Mouse (Mus musculus) kidney, embryonic 14.5 days (tissue): ENCODE measurements around the gene Mapkapk2. TPM values are rescaled to one million over a fixed set of nuclear protein-coding genes. Genes with fewer than 3 reads are reported as not detected.

ENCODE experiments used
- ATAC-seq: fragments of 200-750 bp; cut with Nextera tagmentation; 2 replicates; pipeline ENCODE4 v1.8.0; 2017; ENCODE audit warnings: moderate number of reproducible peaks, mild to moderate bottlenecking, moderate TSS enrichment, moderate library complexity; ENCODE audit not compliant: low FRiP score, low TSS enrichment
- H3K27ac ChIP-seq: fragments of 300-500 bp; sonication (generic); 2 replicates; pipeline ENCODE4 v1.5.1; 2014; ENCODE audit warnings: low read depth, mild to moderate bottlenecking, low read length, moderate library complexity, mixed read lengths
- H3K27me3 ChIP-seq: fragments of 300-500 bp; sonication (generic); 2 replicates; pipeline ENCODE4 v1.6.1; 2014; ENCODE audit warnings: mild to moderate bottlenecking, low read length; ENCODE audit not compliant: control insufficient read depth, insufficient read depth
- H3K36me3 ChIP-seq: fragments of 300-500 bp; sonication (generic); 2 replicates; pipeline ENCODE4 v1.6.1; 2014; ENCODE audit warnings: low read length, mixed read lengths; ENCODE audit not compliant: control insufficient read depth, insufficient read depth
- H3K4me1 ChIP-seq: fragments of 300-500 bp; sonication (generic); 2 replicates; pipeline ENCODE4 v1.6.1; 2014; ENCODE audit warnings: low read length, mixed read lengths; ENCODE audit not compliant: control insufficient read depth, insufficient read depth
- H3K4me2 ChIP-seq: fragments of 300-500 bp; sonication (generic); replicated peaks from 2 replicates; pipeline ENCODE4 v1.6.1; 2014; ENCODE audit warnings: low read depth, mild to moderate bottlenecking, low read length
- H3K4me3 ChIP-seq: fragments of 300-500 bp; sonication (generic); 2 replicates; pipeline ENCODE4 v1.5.1; 2014; ENCODE audit warnings: mild to moderate bottlenecking, low read length
- H3K9ac ChIP-seq: fragments of 300-500 bp; sonication (generic); 2 replicates; pipeline ENCODE4 v1.6.1; 2014; ENCODE audit warnings: low read depth, mild to moderate bottlenecking, low read length, moderate library complexity
- H3K9me3 ChIP-seq: fragments of 300-500 bp; sonication (generic); 2 replicates; pipeline ENCODE4 v1.6.1; 2016; ENCODE audit warnings: low read length; ENCODE audit not compliant: control insufficient read depth
- WGBS: fragments of 180-500 bp; shearing (Covaris S2); extraction: QIAGEN DNeasy Blood & Tissue Kit; methylation state at CpG from one replicate; pipeline ENCODE4 v1.1.7; 2014; 5-methylcytosine and 5-hydroxymethylcytosine counted together
- polyA plus RNA-seq: library from polyadenylated mRNA; unstranded; fragments of >200 nt; fragmentation: Nextera tagmentation; extraction: Ambion mirVana; gene quantifications from 2 replicates; pipeline ENCODE4 v1.2.1, GENCODE M21; 2014

The Mapkapk2 gene
- polyA plus RNA-seq, 1 experiment from 2014 or later = 62.8 TPM

DNA sequence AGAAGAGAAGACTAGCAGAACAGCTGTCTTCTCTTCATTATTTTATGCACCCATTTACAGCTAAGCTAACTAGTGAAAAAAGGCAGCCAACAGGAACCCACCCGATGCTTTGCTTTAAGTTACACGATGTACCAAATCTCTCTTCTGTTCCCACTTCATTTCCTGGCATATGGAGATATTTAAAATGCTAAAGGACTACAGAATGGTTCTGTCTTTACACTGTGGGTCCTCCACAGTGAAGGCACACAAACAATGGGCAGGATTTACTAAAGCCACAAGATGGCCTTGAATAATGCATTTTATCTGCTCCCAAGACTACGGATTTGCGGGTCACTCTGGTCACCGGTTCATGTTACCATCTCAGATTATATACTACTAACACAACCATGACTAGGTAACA, 39.5 kb upstream of the Mapkapk2 start:
- no peaks in the 10 kb centered on the region; the same call in 1 of the 2 replicates for H3K36me3 ChIP-seq
- H3K4me3 ChIP-seq = peak overlapping the region; percentile 83
- H3K9ac ChIP-seq = no peak overlapping the region
- no peaks in the 10 kb centered on the region for H3K9me3 ChIP-seq
- WGBS = 30% methylated on average over 5 of the region's 5 CpGs
- H3K4me1 ChIP-seq = no peaks in the 10 kb centered on the region
- peak overlapping the region; percentile 91 for H3K4me2 ChIP-seq
- no peak overlapping the region for H3K27ac ChIP-seq
- no peaks in the 10 kb centered on the region for H3K27me3 ChIP-seq
- ATAC-seq = no peak

DNA sequence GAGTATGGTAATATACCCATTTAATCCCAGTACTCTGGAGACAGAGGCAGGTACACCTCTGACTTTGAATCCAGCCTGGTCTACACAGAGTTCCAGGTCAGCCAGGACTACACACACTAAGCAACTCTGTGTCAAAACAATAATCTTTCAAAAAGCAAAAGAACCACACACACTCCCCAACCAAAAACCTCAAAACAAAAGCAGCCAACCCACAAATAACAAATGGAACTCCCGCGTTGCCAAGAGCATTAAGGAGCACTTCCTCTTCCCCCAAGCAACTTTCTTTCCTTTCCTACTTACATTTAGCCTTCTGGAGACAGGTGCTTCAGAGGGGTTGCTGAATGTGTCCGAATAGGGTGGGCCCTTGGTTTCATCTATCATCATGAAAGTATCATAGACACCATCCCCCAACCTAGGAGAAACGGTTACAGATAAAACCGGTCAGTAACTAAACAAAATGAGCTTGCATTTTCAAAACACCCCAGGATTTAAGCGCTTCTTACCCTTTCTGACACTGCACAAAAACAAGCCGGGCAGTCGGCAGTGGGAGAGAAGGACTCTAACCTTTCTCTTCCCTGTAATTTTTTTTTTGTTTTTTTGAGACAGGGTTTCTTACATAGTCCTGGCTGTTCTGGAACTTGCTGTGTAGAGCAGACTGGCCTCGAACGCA, 38.5 kb upstream of the Mapkapk2 start:
- Histone ChIP-seq H3K27ac (no peak overlapping the region), H3K4me1 (no peaks in the 10 kb centered on the region), H3K9ac (no peak overlapping the region), H3K27me3 (no peaks in the 10 kb centered on the region), H3K4me2 (no peak overlapping the region), H3K36me3 (no peaks in the 10 kb centered on the region; the same call in 1 of the 2 replicates), H3K4me3 (no peak overlapping the region), H3K9me3 (no peaks in the 10 kb centered on the region)
- 84% methylated on average over 10 of the region's 10 CpGs for WGBS
- no peak for ATAC-seq

GRCm38 (mm10) chr1:131134942-131135522, 37.4 kb upstream of the Mapkapk2 start:
- no peaks in the 10 kb centered on the region for H3K4me1 ChIP-seq
- 66% methylated on average over 8 of the region's 8 CpGs for WGBS
- H3K9me3 ChIP-seq = no peaks in the 10 kb centered on the region
- no peaks in the 10 kb centered on the region; the same call in 1 of the 2 replicates for H3K36me3 ChIP-seq
- H3K27me3 ChIP-seq = no peaks in the 10 kb centered on the region
- no peak overlapping the region for H3K4me3 ChIP-seq
- no peak overlapping the region for H3K27ac ChIP-seq
- ATAC-seq = no peak
- H3K9ac ChIP-seq = no peak overlapping the region
- no peak overlapping the region for H3K4me2 ChIP-seq

DNA sequence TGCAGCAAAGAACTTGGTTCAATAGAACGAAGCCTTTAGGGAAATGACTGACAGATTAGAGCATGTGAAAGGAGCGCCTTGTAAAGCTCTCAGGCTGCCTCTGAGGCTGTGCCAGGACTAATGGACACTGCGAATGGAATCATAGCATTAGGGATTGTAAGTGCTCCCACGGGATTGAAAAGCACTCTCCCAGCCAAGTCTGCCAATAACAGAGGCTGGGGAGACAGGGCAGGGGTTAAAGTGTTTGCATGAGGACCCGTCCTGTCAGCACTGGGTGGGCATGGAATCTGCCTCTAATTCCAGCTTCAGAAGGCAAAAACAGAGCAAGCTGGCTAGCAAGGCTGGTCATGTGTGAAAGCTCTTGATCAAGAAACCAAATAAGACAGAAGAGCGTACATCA, 36.6 kb upstream of the Mapkapk2 start:
- Histone ChIP-seq H3K36me3 (peaks cover 6% of the 10 kb centered on the region; the same call in 1 of the 2 replicates), H3K27me3 (no peaks in the 10 kb centered on the region), H3K4me3 (no peak overlapping the region), H3K4me2 (no peak overlapping the region), H3K9me3 (no peaks in the 10 kb centered on the region), H3K27ac (no peak overlapping the region), H3K4me1 (no peaks in the 10 kb centered on the region), H3K9ac (no peak overlapping the region)
- WGBS = 66% methylated on average over 6 of the region's 6 CpGs
- ATAC-seq = no peak

DNA sequence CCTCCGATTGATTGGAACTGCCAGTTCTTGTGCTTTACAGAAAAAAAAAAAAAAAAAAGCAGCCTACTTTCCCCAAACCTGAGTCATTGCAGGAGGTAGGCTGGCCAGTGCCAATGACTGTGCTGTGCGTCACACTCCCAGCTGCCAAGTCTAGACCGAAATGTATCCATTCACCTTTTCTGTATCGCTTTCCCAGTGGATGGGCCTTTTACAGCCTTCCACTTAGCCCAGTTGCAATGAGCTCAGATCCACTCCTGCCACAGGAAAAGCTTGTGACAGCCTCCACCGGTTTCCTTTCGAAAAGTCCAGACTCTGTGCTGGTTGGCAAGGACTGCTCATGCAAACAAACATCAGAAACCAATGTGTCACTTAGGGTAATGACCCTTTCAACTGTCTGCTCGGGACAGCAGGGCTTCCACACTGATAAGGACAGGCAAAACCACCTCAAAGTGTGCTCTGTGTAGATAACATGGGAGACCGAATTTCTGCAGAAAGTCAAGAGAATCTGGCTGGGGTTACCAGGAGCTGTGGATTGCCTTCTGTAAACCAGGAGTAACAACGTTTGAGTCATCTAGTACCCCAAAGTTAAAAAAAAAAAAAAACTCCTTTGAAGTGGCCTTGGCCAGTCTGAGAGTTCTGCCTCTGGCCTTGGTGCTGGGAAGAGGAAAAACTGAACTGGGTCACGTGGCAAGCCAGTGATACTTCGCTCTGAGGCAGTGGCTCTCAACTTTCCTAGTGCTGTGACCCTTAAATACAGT, 28.5 kb upstream of the Mapkapk2 start:
- no peak overlapping the region for H3K27ac ChIP-seq
- H3K36me3 ChIP-seq = peaks cover 17% of the 10 kb centered on the region; the same call in 1 of the 2 replicates
- no peak overlapping the region for H3K9ac ChIP-seq
- H3K4me2 ChIP-seq = no peak overlapping the region
- no peaks in the 10 kb centered on the region for H3K27me3 ChIP-seq
- no peak overlapping the region for H3K4me3 ChIP-seq
- no peak for ATAC-seq
- WGBS = 62% methylated on average over 11 of the region's 11 CpGs
- H3K9me3 ChIP-seq = no peaks in the 10 kb centered on the region
- H3K4me1 ChIP-seq = no peaks in the 10 kb centered on the region

GRCm38 (mm10) chr1:131123522-131124265, 26.1 kb upstream of the Mapkapk2 start:
- H3K4me3 ChIP-seq = no peak overlapping the region
- 0 out of 2 replicates have a peak, but pooled peaks cover 9% of the 10 kb centered on the region for H3K4me1 ChIP-seq
- WGBS = 67% methylated on average over 10 of the region's 10 CpGs
- H3K27me3 ChIP-seq = no peaks in the 10 kb centered on the region
- H3K9ac ChIP-seq = no peak overlapping the region
- H3K9me3 ChIP-seq = no peaks in the 10 kb centered on the region
- no peak overlapping the region for H3K4me2 ChIP-seq
- no peak overlapping the region for H3K27ac ChIP-seq
- H3K36me3 ChIP-seq = 0 out of 2 replicates have a peak, but pooled peaks cover 6% of the 10 kb centered on the region
- no peak for ATAC-seq

- ATAC-seq = no peak
- H3K4me2 ChIP-seq = no peak overlapping the region
- no peak overlapping the region for H3K9ac ChIP-seq
- H3K27me3 ChIP-seq = no peaks in the 10 kb centered on the region
- no peaks in the 10 kb centered on the region for H3K36me3 ChIP-seq
- 45% methylated on average over 3 of the region's 3 CpGs for WGBS
- H3K9me3 ChIP-seq = no peaks in the 10 kb centered on the region
- H3K4me3 ChIP-seq = no peak overlapping the region
- 0 out of 2 replicates have a peak, but pooled peaks cover 9% of the 10 kb centered on the region for H3K4me1 ChIP-seq
- H3K27ac ChIP-seq = no peak overlapping the region
These were observed 24.4 kb upstream of the Mapkapk2 start for GRCm38 (mm10) chr1:131121987-131122386.

DNA sequence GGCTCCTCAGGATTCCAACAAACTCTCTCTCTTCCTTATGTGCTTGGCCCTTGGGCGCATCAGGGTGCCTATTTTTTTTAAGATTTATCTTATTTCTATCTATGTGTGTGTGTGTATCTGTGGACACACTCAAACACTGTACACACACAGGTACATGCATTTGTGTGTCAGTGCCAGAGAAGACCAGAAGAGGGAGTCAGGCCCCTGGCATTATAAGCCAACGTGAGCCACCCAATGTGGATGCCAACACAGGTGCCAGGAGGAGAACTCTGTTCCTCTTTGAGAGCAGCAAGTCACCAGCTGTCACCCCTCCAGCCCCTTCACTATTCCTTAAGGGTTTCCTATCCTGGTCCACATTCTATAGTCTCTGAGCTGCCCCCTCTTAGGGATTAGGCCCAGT, 21.4 kb upstream of the Mapkapk2 start:
- Histone ChIP-seq H3K4me3 (no peak overlapping the region), H3K4me1 (0 out of 2 replicates have a peak, but pooled peaks cover 9% of the 10 kb centered on the region), H3K36me3 (no peaks in the 10 kb centered on the region), H3K27ac (no peak overlapping the region), H3K27me3 (no peaks in the 10 kb centered on the region; the same call in 1 of the 2 replicates), H3K9ac (no peak overlapping the region), H3K4me2 (no peak overlapping the region), H3K9me3 (no peaks in the 10 kb centered on the region)
- ATAC-seq = no peak
- 74% methylated on average over 2 of the region's 2 CpGs for WGBS
